In genomic region chr5:64389202-64389929, GRCm38 (mm10) we compare ENCODE assay signal across 8 mouse cellular contexts.
A peak's percentile ranks its signal among the peaks of the same experiment; 100 is the strongest.
DNase-seq lines count a peak whose midpoint lies in the region; ATAC-seq and TF ChIP-seq lines count a peak whose summit lies in the region.

No protein-coding gene starts in this region.

- no peak overlapping the region for H3K4me2 ChIP-seq in forebrain, embryonic 16.5 days (ENCODE audit: low read length)

- WGBS in forebrain, embryonic 16.5 days = 7% methylated on average over 6 of the region's 6 CpGs
- 13% methylated on average over 6 of the region's 6 CpGs for WGBS in small intestine, adult 2 months

- H3K9me3 ChIP-seq in forebrain, embryonic 16.5 days (ENCODE audit: control insufficient read depth, low read length) = no peaks in the 10 kb centered on the region

- peak; percentile 47 for ATAC-seq in forebrain, embryonic 16.5 days

- H3K27me3 ChIP-seq in forebrain, embryonic 16.5 days (replicated peaks; ENCODE audit: control insufficient read depth, insufficient read depth, low read length) = no peaks in the 10 kb centered on the region
- no peaks in the 10 kb centered on the region for H3K27me3 ChIP-seq in small intestine, adult 2 months (ENCODE audit: control insufficient read depth, insufficient read depth, low read length)

- peak; percentile 64 for DNase-seq in 3134 (ENCODE audit: extremely low read depth, insufficient read length, low spot score)
- peak; percentile 84 to 90 for DNase-seq in adrenal gland, adult (ENCODE audit: inconsistent age in 2 of 2, low spot score in 1 of 2)
- peak; percentile 64 to 66 for DNase-seq in kidney, postnatal 25 days
- no peak for DNase-seq in spleen, postnatal 36 days (ENCODE audit: low spot score in 2 of 2)
- no peak for DNase-seq in gastrocnemius, postnatal 4 days (ENCODE audit: low spot score in 2 of 2)
- DNase-seq in urinary bladder, adult 18-20 months (ENCODE audit: low spot score in 2 of 2) = no peak

- peaks cover 16% of the 10 kb centered on the region for H3K4me1 ChIP-seq in forebrain, embryonic 16.5 days (replicated peaks; ENCODE audit: control insufficient read depth, insufficient read depth, low read length)
- peaks cover 37% of the 10 kb centered on the region for H3K4me1 ChIP-seq in small intestine, adult 2 months (ENCODE audit: control insufficient read depth, insufficient read depth, insufficient read length, low read length)

- TF ChIP-seq CTCF in small intestine, adult 2 months (IDR thresholded peaks at IDR 0.05; ENCODE audit: extremely low read depth, insufficient read length, insufficient replicate concordance, low read depth, low read length) = no peak

- no peak for TF ChIP-seq POLR2A in small intestine, adult 2 months (IDR thresholded peaks at IDR 0.05; ENCODE audit: low read depth, low read length)

- 0 out of 2 replicates have a peak overlapping the region, but pooled peaks have one; percentile 19 for H3K27ac ChIP-seq in forebrain, embryonic 16.5 days (ENCODE audit: low read length)
- H3K27ac ChIP-seq in small intestine, adult 2 months (ENCODE audit: insufficient read depth, low read depth, low read length) = peak overlapping the region; percentile 64

- H3K4me3 ChIP-seq in forebrain, embryonic 16.5 days (replicated peaks; ENCODE audit: low read length) = no peak overlapping the region
- no peak overlapping the region for H3K4me3 ChIP-seq in small intestine, adult 2 months (ENCODE audit: low read depth, low read length)

- H3K36me3 ChIP-seq in forebrain, embryonic 16.5 days (ENCODE audit: control insufficient read depth, insufficient read depth) = no peaks in the 10 kb centered on the region
- no peaks in the 10 kb centered on the region for H3K36me3 ChIP-seq in small intestine, adult 2 months (ENCODE audit: control insufficient read depth, insufficient read depth, low read length)

- H3K9ac ChIP-seq in forebrain, embryonic 16.5 days (replicated peaks; ENCODE audit: low read depth, low read length) = 0 out of 2 replicates have a peak overlapping the region, but pooled peaks have one; percentile 11

Comparison
In these comparisons a context has a peak if more than half of its experiments do, and no peak if none do; other contexts are left out.
1. DNase-seq: peak in 3134 (single experiment), adrenal gland, adult (2 of 2) and kidney, postnatal 25 days (2 of 2); none in spleen, postnatal 36 days (0 of 2), gastrocnemius, postnatal 4 days (0 of 2) and urinary bladder, adult 18-20 months (0 of 2).